ENCODE assay signal across 14 mouse cellular contexts in genomic region chr6:6878841-6879291, GRCm38 (mm10). TPM values are rescaled to one million over a fixed set of nuclear protein-coding genes. Genes with fewer than 3 reads are reported as not detected.
DNase-seq lines count a peak whose midpoint lies in the region; ATAC-seq and TF ChIP-seq lines count a peak whose summit lies in the region.
"Had no signal": no experiment of that assay in that cellular context is flagged by ENCODE, and none has a peak within 500 bp of the region (broad histone marks: within the 10 kb centered on the region; RNA-seq: fewer than 3 reads in every experiment).

No protein-coding gene starts in this region.

- under 1% methylated on average over 14 of the region's 14 CpGs for WGBS in lung, embryonic 14.5 days
- WGBS in lung, adult 2 months, result 3% methylated on average over 14 of the region's 14 CpGs
- under 1% methylated on average over 14 of the region's 14 CpGs for WGBS in forebrain, embryonic 11.5 days
- under 1% methylated on average over 14 of the region's 14 CpGs for WGBS in midbrain, embryonic 12.5 days
- 3% methylated on average over 14 of the region's 14 CpGs for WGBS in intestine, embryonic 16.5 days

- no peak overlapping the region for H3K4me2 ChIP-seq in lung, embryonic 14.5 days
- peak overlapping the region; percentile 39 for H3K4me2 ChIP-seq in forebrain, embryonic 11.5 days (ENCODE audit: low read depth, low read length, severe bottlenecking)
- peak overlapping the region; percentile 7; the same call in 1 of the 2 replicates for H3K4me2 ChIP-seq in midbrain, embryonic 12.5 days (replicated peaks)
- no peak overlapping the region for H3K4me2 ChIP-seq in intestine, embryonic 16.5 days (ENCODE audit: low read depth, low read length)

- H3K27me3 ChIP-seq in lung, embryonic 14.5 days (ENCODE audit: insufficient read depth, low read length), result peaks cover 96% of the 10 kb centered on the region
- peaks cover 82% of the 10 kb centered on the region for H3K27me3 ChIP-seq in forebrain, embryonic 11.5 days (ENCODE audit: control insufficient read depth, insufficient read depth, low read length)
- H3K27me3 ChIP-seq in midbrain, embryonic 12.5 days, result peaks cover 97% of the 10 kb centered on the region
- peaks cover 83% of the 10 kb centered on the region for H3K27me3 ChIP-seq in intestine, embryonic 16.5 days (replicated peaks; ENCODE audit: control insufficient read depth, insufficient read depth, low read length)

- TF ChIP-seq POLR2A in lung, adult 2 months (IDR thresholded peaks at IDR 0.05; ENCODE audit: borderline replicate concordance, extremely low read depth, low read depth, low read length), result no peak

- H3K27ac ChIP-seq in lung, embryonic 14.5 days (ENCODE audit: low read depth), result no peak overlapping the region
- H3K27ac ChIP-seq in forebrain, embryonic 11.5 days (ENCODE audit: low read depth, low read length), result peak overlapping the region; percentile 43; the same call in 1 of the 2 replicates
- no peak overlapping the region for H3K27ac ChIP-seq in midbrain, embryonic 12.5 days (replicated peaks)
- H3K27ac ChIP-seq in intestine, embryonic 16.5 days (ENCODE audit: low read length), result no peak overlapping the region

- H3K9ac ChIP-seq in lung, embryonic 14.5 days, result no peak overlapping the region
- peak overlapping the region; percentile 51; the same call in 1 of the 2 replicates for H3K9ac ChIP-seq in forebrain, embryonic 11.5 days (ENCODE audit: low read length)
- no peak overlapping the region for H3K9ac ChIP-seq in midbrain, embryonic 12.5 days (replicated peaks)
- H3K9ac ChIP-seq in intestine, embryonic 16.5 days (ENCODE audit: low read depth, low read length), result no peak overlapping the region

- H3K9me3 ChIP-seq in lung, embryonic 14.5 days (ENCODE audit: low read depth, low read length), result no peaks in the 10 kb centered on the region
- no peaks in the 10 kb centered on the region for H3K9me3 ChIP-seq in forebrain, embryonic 11.5 days (ENCODE audit: control insufficient read depth, low read length)
- H3K9me3 ChIP-seq in midbrain, embryonic 12.5 days, result no peaks in the 10 kb centered on the region
- no peaks in the 10 kb centered on the region for H3K9me3 ChIP-seq in intestine, embryonic 16.5 days (ENCODE audit: control insufficient read depth, low read length)

- H3K36me3 ChIP-seq in lung, embryonic 14.5 days (ENCODE audit: insufficient read depth), result no peaks in the 10 kb centered on the region
- no peaks in the 10 kb centered on the region for H3K36me3 ChIP-seq in forebrain, embryonic 11.5 days (ENCODE audit: control insufficient read depth, insufficient read depth, low read length)
- no peaks in the 10 kb centered on the region for H3K36me3 ChIP-seq in midbrain, embryonic 12.5 days
- H3K36me3 ChIP-seq in intestine, embryonic 16.5 days (ENCODE audit: control insufficient read depth, insufficient read depth, low read length), result no peaks in the 10 kb centered on the region

- no peak for TF ChIP-seq CTCF in lung, embryonic 14.5 days (IDR thresholded peaks at IDR 0.05; ENCODE audit: low read depth)
- TF ChIP-seq CTCF in lung, adult 2 months (IDR thresholded peaks at IDR 0.05; ENCODE audit: insufficient read depth, low read length), result no peak

- no peak overlapping the region for H3K4me3 ChIP-seq in lung, embryonic 14.5 days (ENCODE audit: low read depth, low read length)
- no peak overlapping the region for H3K4me3 ChIP-seq in lung, adult 2 months (replicated peaks; ENCODE audit: extremely low read depth, low read depth, low read length)
- H3K4me3 ChIP-seq in forebrain, embryonic 11.5 days (ENCODE audit: low read depth, low read length), result peak overlapping the region; percentile 56
- peak overlapping the region; percentile 47 for H3K4me3 ChIP-seq in midbrain, embryonic 12.5 days
- H3K4me3 ChIP-seq in intestine, embryonic 16.5 days (ENCODE audit: low read length), result no peak overlapping the region

- peak; percentile 24 for DNase-seq in lung, embryonic 14.5 days
- DNase-seq in lung, adult 2 months, result no peak
- DNase-seq in embryo, embryonic 10.5 days (ENCODE audit: low spot score), result peak; percentile 69
- DNase-seq in forebrain, embryonic 11.5 days (ENCODE audit: low spot score), result peak; percentile 75
- no peak for DNase-seq in ovary, postnatal 36 days (ENCODE audit: low spot score)
- no peak for DNase-seq in cerebellum, postnatal 14 days
- DNase-seq: adrenal gland, adult 8-10 months; cerebellum, adult 8-10 months; kidney, adult 9 months; lung, postnatal 4 days had no signal

- H3K4me1 ChIP-seq in lung, embryonic 14.5 days (ENCODE audit: insufficient read depth), result no peaks in the 10 kb centered on the region
- no peaks in the 10 kb centered on the region for H3K4me1 ChIP-seq in lung, adult 2 months (ENCODE audit: control insufficient read depth, insufficient read depth, low read length)
- peaks cover 8% of the 10 kb centered on the region; the same call in 1 of the 2 replicates for H3K4me1 ChIP-seq in forebrain, embryonic 11.5 days (replicated peaks; ENCODE audit: control insufficient read depth, insufficient read depth, low read length)
- peaks cover 32% of the 10 kb centered on the region for H3K4me1 ChIP-seq in midbrain, embryonic 12.5 days
- peaks cover 7% of the 10 kb centered on the region for H3K4me1 ChIP-seq in intestine, embryonic 16.5 days (ENCODE audit: control insufficient read depth, insufficient read depth, low read length)

- ATAC-seq in lung, embryonic 14.5 days (ENCODE audit: insufficient read depth), result peak; percentile 6; the same call in 1 of the 2 replicates
- peak; percentile 6; the same call in 1 of the 2 replicates for ATAC-seq in forebrain, embryonic 11.5 days (replicated peaks; ENCODE audit: low FRiP score)
- no peak for ATAC-seq in midbrain, embryonic 12.5 days (ENCODE audit: low FRiP score, low read depth)
- no peak for ATAC-seq in intestine, embryonic 16.5 days

RNA-seq across cellular contexts. Expression of gene Dlx5, which starts 3.0 kb away (rescaled TPM):
- polyA plus RNA-seq in lung, embryonic 14.5 days (2014; fragmentation: Nextera tagmentation; extraction: Ambion mirVana), result 0.14 and 0.29 TPM in 2 replicates
- polyA plus RNA-seq in lung, adult 2 months (2012; rRNA removed), result not detected in 2 replicates
- polyA plus RNA-seq in forebrain, embryonic 11.5 days (2014; fragmentation: Nextera tagmentation; extraction: Ambion mirVana), result 45.5 and 47.7 TPM in 2 replicates
- 16.1 and 22.3 TPM in 2 replicates for polyA plus RNA-seq in midbrain, embryonic 12.5 days (2016; fragmentation: Nextera tagmentation; extraction: Ambion mirVana)
- 1.5 and 1.7 TPM in 2 replicates for polyA plus RNA-seq in intestine, embryonic 16.5 days (2015; fragmentation: Nextera tagmentation; extraction: Ambion mirVana)
- polyA plus RNA-seq: urinary bladder, adult 2 months had no signal

RNA-seq across cellular contexts. Expression of gene Dlx6, which starts 15.7 kb away (rescaled TPM):
- not detected in 2 replicates for polyA plus RNA-seq in lung, embryonic 14.5 days (2014; fragmentation: Nextera tagmentation; extraction: Ambion mirVana)
- not detected in 2 replicates for polyA plus RNA-seq in lung, adult 2 months (2012; rRNA removed)
- polyA plus RNA-seq in forebrain, embryonic 11.5 days (2014; fragmentation: Nextera tagmentation; extraction: Ambion mirVana), result 4.5 and 7.3 TPM in 2 replicates
- polyA plus RNA-seq in midbrain, embryonic 12.5 days (2016; fragmentation: Nextera tagmentation; extraction: Ambion mirVana), result 2.6 and 3.5 TPM in 2 replicates
- not detected in 2 replicates for polyA plus RNA-seq in intestine, embryonic 16.5 days (2015; fragmentation: Nextera tagmentation; extraction: Ambion mirVana)
- polyA plus RNA-seq: heart, embryonic 16.5 days; urinary bladder, adult 2 months had no signal

Comparison
In these comparisons a context has a peak if more than half of its experiments do, and no peak if none do; other contexts are left out.
1. DNase-seq: peak in lung, embryonic 14.5 days (single experiment), embryo, embryonic 10.5 days (single experiment) and forebrain, embryonic 11.5 days (single experiment); none in lung, adult 2 months (single experiment), ovary, postnatal 36 days (single experiment) and cerebellum, postnatal 14 days (0 of 2).
2. ATAC-seq: peak in lung, embryonic 14.5 days (single experiment) and forebrain, embryonic 11.5 days (single experiment); none in midbrain, embryonic 12.5 days (single experiment) and intestine, embryonic 16.5 days (single experiment).
3. H3K4me2 ChIP-seq: peak in forebrain, embryonic 11.5 days (single experiment) and midbrain, embryonic 12.5 days (single experiment); none in lung, embryonic 14.5 days (single experiment) and intestine, embryonic 16.5 days (single experiment).
4. H3K4me3 ChIP-seq: peak in forebrain, embryonic 11.5 days (single experiment) and midbrain, embryonic 12.5 days (single experiment); none in lung, embryonic 14.5 days (single experiment), lung, adult 2 months (single experiment) and intestine, embryonic 16.5 days (single experiment).